Mouse (Mus musculus): Measurements from ENCODE around the gene Sik3.
A peak's percentile ranks its signal among the peaks of the same experiment; 100 is the strongest.

Sik3 gene

GRCm38 (mm10) chr9:46099107-46099506 is 86.5 kb downstream of the Sik3 start:
- DNase-seq (ENCODE audit: inconsistent age in 2 of 2, low spot score in 1 of 2), result no peak

DNA sequence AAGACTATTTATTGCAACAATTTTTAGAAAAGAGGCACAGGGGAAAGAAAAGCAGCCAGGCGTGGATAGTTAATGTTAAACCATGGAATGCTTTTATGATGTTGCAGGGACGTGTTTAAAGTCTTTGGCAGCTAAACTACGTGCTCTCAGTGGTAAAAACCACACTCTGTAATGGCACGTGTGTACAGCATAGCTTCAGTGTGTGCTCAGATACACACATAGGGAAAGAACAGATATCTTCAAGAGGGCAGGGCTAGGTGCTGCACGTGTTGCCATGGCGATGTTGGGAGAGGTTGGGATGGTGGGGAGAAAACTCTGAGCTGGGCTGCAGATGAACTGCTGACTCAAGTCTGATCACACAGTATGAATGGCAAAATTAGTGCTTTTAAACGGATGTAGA is 90.5 kb downstream of the Sik3 start:
- no peak for DNase-seq (ENCODE audit: inconsistent age in 2 of 2, low spot score in 1 of 2)

DNA sequence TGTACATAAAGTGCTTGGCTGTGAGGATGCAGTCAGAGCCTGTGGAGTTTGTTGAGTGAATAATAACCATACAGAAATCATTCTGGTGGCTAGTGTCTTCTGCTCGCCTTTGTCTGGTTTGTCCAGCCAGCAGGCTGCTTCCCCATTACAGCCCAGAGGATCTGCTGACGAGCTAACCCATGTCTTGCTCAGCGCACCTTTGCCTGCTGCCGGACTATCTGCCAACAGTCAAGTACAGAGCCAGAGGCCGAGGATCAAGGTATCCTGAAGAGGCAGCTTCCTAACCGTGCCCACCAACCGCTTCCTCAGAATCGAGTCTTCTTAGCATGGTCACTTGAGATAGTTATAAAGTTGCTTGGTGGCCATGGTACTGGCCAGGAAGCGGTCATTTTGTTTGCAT is 93.5 kb downstream of the Sik3 start:
- no peak for DNase-seq (ENCODE audit: inconsistent age in 2 of 2, low spot score in 1 of 2)

DNA sequence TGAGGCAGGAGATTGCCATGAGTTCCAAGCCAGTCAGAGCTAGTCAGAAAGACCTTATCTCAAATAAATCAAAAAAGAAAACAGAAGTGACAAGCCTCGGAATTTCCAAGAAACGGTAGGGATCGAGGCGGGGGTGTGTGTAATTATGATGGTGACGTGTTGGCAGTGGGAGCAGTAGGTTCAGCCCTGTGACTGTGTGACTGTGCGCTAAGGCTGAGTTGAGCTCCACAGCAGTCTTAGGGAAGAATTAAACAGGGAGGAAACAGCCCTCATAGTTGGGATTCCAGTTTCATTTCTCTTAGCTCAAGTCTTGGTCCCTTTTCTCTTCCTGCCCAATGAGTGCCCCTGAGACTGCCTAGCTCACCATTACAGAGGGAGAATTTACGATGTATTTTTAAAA is 98.0 kb downstream of the Sik3 start:
- peak; percentile 30 to 72 for DNase-seq (ENCODE audit: inconsistent age in 2 of 2, low spot score in 1 of 2)

- DNase-seq (ENCODE audit: inconsistent age in 2 of 2, low spot score in 1 of 2), result no peak
These were observed 98.7 kb downstream of the Sik3 start for GRCm38 (mm10) chr9:46111334-46111733.

- peak; percentile 73 to 87 for DNase-seq (ENCODE audit: inconsistent age in 2 of 2, low spot score in 1 of 2)
These were observed 99.6 kb downstream of the Sik3 start for GRCm38 (mm10) chr9:46112246-46112645.

DNA sequence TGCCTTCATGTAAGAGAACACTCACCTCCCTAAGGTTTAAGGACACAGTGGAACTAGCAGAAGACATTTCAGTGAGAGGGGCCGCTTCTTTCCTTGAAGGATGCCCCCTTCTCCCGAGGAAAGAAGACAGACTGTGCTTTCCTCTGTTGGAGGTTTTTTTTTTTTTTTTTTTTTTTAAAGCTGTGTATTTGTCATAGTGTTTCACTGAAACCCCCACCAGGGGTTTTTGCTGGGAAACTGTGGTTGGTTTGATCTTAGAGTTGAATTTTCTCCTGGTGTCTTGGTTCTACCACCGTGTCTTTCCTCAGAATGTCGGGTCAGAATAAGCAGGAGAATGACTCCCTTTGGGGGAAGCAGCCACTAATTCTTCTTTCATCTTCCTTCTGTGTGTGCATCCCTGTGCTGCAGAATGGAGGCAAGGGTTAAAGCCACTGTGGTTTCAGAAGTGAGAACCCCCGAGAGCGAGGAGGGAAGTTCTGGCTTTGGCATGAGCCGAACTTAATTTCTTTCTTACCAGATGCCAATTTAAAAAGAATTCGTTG is 106.3 kb downstream of the Sik3 start:
- no peak for DNase-seq (ENCODE audit: inconsistent age in 2 of 2, low spot score in 1 of 2)

DNA sequence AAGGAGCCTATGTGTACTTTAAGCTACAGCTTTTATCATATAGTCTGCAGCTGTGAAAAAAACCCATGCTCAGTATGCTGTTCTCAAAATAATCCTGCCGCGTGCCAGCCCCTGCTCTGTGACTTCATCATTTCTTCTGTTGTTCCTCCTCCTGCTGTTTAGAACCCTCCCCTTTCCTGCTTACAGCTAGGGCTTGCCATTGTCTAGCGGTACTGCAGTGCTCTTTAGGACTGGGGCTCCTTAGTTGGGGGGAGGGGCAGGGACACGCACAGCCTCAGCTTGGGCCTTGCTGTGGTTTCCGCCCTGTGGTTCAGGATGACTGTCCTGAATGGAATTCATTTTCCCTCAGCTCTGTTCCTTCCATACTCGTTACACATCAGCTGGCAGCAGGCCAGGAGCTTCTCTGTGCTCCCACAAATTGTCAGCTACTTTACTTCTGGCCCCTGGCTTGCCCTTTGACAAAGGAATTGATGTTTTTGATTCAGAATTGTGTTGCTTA is 107.4 kb downstream of the Sik3 start:
- peak; percentile 94 to 95 for DNase-seq (ENCODE audit: inconsistent age in 2 of 2, low spot score in 1 of 2)

GRCm38 (mm10) chr9:46120468-46121253 is 108.0 kb downstream of the Sik3 start:
- no peak for DNase-seq (ENCODE audit: inconsistent age in 2 of 2, low spot score in 1 of 2)

- DNase-seq (ENCODE audit: inconsistent age in 2 of 2, low spot score in 1 of 2), result peak in 1 of 2 experiments; percentile 33
These were observed 108.9 kb downstream of the Sik3 start for GRCm38 (mm10) chr9:46121486-46121885.

DNA sequence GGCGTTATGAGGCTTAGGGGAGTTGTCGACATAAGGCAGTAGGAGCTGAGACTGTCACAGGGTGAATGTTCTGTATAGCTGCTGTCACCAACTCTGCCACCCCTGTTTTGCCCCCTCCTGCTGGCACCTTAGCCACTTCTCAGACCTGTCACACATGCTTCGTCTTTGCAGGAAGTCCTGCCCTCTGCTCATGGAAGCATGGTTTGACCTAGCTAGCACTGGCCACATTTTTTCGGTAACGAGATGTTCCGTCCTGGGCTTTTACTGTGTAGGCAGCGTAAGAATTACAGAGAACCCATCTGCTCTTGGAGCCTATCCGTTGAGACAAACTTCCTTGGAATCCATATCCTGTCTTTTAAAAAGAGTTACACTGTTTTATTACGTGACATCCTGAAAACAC is 110.1 kb downstream of the Sik3 start:
- DNase-seq (ENCODE audit: inconsistent age in 2 of 2, low spot score in 1 of 2), result peak in 1 of 2 experiments; percentile 17

- peak in 1 of 2 experiments; percentile 14 for DNase-seq (ENCODE audit: inconsistent age in 2 of 2, low spot score in 1 of 2)
These were observed 113.7 kb downstream of the Sik3 start for GRCm38 (mm10) chr9:46126295-46126694.

DNA sequence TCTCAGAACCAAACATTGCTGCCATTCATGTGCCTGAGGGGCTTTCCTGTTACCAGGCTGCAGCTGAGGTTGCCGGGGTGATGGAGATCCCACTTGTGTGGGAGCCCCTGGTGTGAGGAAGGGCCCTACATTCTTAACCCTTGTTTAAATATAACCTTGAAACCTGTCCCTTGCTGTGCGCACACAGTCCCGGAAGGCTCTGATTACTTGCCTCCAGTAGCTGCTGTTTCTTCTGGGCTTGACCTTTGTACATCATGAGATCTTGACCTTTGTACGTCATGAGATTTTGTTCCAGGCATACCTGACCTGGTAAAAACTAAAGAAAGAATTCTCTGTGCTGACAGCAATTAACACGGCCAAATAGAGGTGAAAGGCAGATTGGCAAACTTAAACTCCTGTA is 114.7 kb downstream of the Sik3 start:
- DNase-seq (ENCODE audit: inconsistent age in 2 of 2, low spot score in 1 of 2), result peak in 1 of 2 experiments; percentile 20

GRCm38 (mm10) chr9:46129241-46129640 is 116.6 kb downstream of the Sik3 start:
- peak in 1 of 2 experiments; percentile 15 for DNase-seq (ENCODE audit: inconsistent age in 2 of 2, low spot score in 1 of 2)

DNA sequence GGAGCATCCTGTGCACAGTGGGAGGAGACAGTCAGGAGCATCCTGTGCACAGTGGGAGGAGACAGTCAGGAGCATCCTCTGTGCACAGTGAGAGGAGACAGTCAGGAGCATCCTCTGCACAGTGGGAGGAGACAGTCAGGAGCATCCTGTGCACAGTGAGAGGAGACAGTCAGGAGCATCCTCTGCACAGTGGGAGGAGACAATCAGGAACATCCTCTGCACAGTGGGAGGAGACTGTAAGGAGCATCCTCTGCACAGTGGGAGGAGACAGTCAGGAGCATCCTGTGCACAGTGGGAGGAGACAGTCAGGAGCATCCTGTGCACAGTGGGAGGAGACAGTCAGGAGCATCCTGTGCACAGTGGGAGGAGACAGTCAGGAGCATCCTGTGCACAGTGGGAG is 120.2 kb downstream of the Sik3 start:
- peak in 1 of 2 experiments; percentile 4 for DNase-seq (ENCODE audit: inconsistent age in 2 of 2, low spot score in 1 of 2)

- DNase-seq (ENCODE audit: inconsistent age in 2 of 2, low spot score in 1 of 2), result peak in 1 of 2 experiments; percentile 82
These were observed 126.2 kb downstream of the Sik3 start for GRCm38 (mm10) chr9:46138831-46139230.

DNA sequence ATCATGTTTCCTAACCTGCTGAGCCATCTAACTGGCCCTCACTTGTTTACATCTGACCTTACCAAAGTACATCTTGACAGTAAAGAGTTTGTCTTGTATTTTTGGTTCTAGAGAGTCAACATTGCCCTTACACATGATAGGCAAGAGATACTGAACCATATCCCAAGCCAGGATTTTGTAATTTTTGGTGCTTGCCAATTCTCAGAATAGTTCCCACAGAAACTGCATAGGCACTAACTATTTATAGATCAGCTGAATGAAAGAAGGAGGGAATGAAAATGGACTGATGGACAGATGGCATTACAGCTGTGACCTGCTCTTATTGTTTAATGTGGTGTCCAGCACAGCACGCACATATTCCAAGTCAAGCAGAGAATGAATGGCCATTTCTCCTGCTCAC is 128.2 kb downstream of the Sik3 start:
- DNase-seq (ENCODE audit: inconsistent age in 2 of 2, low spot score in 1 of 2), result peak in 1 of 2 experiments; percentile 43

- DNase-seq (ENCODE audit: inconsistent age in 2 of 2, low spot score in 1 of 2), result peak in 1 of 2 experiments; percentile 17
These were observed 129.4 kb downstream of the Sik3 start for GRCm38 (mm10) chr9:46142031-46142430.

- DNase-seq (ENCODE audit: inconsistent age in 2 of 2, low spot score in 1 of 2), result peak in 1 of 2 experiments; percentile 10
These were observed 129.9 kb downstream of the Sik3 start for GRCm38 (mm10) chr9:46142492-46142891.

DNA sequence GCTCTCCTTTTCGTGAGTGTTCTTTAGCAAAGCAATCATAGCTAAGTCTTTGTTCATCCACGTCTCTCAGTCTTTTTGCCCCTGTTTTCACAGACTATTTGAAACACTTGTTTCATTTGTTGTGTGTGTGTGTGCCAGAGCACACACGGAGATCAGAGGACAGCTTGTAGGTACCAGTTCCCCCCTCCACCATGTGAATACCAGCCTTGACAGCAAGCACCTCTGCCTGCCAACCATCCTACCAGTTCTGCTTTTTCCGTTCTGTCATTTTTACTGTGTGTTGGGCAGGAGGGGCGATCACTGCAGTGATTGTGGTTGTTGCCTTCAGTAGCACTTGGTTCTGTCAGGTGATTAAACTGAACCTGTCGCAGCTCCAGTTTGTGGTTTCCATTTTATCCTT is 132.4 kb downstream of the Sik3 start:
- DNase-seq (ENCODE audit: inconsistent age in 2 of 2, low spot score in 1 of 2), result peak in 1 of 2 experiments; percentile 13

- peak in 1 of 2 experiments; percentile 31 for DNase-seq (ENCODE audit: inconsistent age in 2 of 2, low spot score in 1 of 2)
These were observed 133.8 kb downstream of the Sik3 start for GRCm38 (mm10) chr9:46146437-46146836.

- no peak for DNase-seq (ENCODE audit: inconsistent age in 2 of 2, low spot score in 1 of 2)
These were observed 136.1 kb downstream of the Sik3 start for GRCm38 (mm10) chr9:46148723-46149122.
